Mouse (Mus musculus) adrenal gland, postnatal 10 days (tissue): ENCODE measurements around the gene Fsd1. TPM values are rescaled to one million over a fixed set of nuclear protein-coding genes. Genes with fewer than 3 reads are reported as not detected.
"Not testable (repeated sequence)": the region's sequence is repeated elsewhere in the genome, so short reads cannot be mapped to it uniquely, and the experiment has no call there.

Experiments used
- DNase-seq: peaks from one replicate; pipeline ENCODE4 v3.0.0; 2021; ENCODE audit warnings: mixed read lengths
- long read RNA-seq, 2 experiments: library from polyadenylated mRNA; stranded (forward); transcript quantifications; one replicate each; pipeline ENCODE4 v2.0.0; 2021
- total RNA-seq, 2 experiments: library from RNA; stranded (reverse); gene quantifications; 2 replicates each; pipeline ENCODE4 v1.2.3; 2021

Fsd1 gene
- total RNA-seq, result 1 to 10 TPM; 1.4 to 3.7 TPM
- long read RNA-seq, experiment 1, transcript Fsd1-201 (13 exons, 1,748 nt), result major isoform, 10 of 10 reads
- long read RNA-seq, experiment 1, partial matches to known transcripts, result 0 of 10 reads
- long read RNA-seq, experiment 1, other reads (novel, unspliced or antisense), result 0 of 10 reads
- long read RNA-seq, experiment 2, partial matches to known transcripts, result 0 of 4 reads
- long read RNA-seq, experiment 2, other reads (novel, unspliced or antisense), result 0 of 4 reads

DNA sequence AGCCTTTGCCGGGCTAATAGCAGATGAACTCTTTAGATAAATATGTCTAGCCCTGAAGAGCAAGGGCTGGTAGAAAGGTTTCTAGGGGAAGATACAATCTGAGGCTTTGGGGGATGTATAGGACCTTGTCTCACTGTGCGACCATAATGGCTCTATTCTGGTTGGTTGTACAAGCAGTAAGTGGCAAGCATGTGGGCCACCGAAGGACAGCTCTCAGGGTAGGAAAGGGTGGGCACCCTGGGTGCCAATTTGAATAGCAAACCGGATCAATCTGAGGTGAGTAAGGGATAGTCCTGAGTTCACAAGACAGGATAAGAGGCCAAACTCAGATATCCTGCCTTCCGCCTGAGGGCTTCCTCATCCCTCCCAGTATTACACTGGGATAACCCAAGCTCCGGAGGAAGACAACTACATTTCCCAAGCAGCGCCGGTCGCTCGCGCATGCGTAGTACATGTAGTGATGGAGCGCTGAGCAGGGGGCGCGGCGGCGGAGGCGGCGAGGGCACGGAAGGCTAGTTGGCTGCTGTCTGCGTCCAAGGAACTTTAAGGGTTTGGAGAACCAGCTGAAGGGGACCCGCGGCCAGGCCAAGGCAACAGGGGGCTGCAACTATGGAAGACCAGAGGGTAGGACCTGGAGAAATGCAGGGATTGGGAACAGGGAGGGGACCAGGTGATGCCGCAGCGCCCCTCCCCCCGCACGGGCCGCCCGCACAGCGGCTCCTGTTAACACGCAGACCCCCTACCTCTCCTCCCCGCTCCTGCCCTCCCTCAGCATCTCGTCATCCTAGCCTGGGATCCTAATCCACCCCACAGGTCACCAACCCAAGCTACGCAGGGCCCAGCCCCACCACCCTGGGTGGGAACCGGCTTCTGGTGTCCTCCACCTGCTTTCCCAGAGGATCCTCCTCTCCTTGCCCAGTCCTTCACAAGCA lies at the start of gene Fsd1:
Gene Fsd1 (plus strand): TSS at position 480 of the 932 bp plus-strand sequence.
- peak; percentile 49 for DNase-seq

DNA sequence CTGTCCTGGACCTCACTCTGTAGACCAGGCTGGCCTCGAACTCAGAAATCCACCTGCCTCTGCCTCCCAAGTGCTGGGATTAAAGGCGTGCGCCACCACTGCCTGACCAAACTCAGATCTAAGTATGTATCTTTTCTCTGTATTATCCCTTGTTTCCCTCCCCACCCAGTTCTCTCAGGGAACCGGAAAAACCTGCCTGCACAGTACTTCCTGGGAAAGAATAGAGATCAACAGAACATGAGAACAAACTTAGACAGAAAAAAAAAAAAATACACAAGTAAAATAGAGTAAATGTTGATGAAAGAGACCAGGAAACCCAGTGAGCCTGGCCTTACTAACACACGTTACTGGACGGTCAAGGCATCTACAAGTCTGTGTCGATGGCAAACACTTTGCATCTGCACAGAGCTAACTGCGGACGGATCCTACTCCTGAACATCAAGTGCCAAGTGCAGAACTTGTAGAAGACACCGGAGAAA lies 41.9 kb upstream of the Fsd1 start:
- DNase-seq, result not testable (repeated sequence)

DNA sequence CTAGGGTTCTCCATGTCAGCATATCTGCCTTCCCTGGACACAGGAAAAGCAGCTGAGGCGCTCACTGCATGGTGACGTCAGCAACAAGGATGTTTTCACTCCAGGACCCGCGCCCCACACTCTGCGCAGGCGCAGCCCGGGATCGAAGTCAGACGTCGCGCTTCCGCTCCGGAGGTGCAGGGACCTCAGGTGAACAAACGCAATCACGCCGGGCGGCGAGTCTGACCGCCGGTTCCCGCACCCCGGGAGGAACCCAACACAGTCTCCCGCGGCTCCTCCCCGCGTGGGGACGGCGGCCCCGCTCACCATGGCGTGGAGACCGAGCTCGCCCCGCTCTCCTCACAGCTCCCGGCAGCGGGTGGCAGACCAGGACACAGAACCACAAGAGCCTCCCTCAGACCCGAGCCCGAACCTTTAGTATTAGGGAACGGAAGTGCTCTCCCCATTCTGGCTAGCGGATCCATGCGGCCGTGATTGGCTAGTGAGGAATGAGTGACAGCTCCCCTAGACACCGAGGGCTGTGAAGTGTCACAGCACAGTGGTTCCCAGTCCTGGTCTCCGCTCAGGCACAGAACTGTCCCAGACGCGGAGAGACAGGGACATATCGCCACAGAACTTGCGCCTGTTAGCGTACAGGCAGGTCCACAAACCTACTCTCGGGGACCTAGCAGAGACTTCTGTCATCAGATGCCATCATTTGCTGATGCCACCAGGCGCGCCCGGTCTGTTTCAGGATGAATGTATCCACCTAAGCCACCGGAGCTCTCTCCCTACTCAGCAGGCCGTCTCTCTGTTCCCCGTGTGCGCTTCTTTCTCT lies 41.2 kb upstream of the Fsd1 start:
- DNase-seq, result peak; percentile 95

DNA sequence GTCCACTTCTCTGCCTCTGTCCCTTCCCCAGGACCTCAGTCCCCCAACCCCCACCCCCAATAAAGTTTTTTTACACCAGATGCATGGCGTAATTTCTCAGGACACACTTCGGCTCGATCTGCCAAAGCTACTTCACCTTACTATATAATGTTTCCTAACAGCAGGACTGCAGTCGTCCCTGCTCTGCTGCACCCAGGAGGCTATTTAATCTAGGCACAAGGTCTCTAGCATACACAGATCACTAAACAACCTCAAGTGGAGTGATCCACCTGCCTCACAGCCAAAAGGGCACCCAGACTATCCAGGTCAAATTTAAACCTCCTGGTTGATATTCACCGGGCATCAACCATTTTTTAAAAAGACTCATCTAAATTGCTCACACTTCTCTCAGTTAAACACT lies 40.6 kb upstream of the Fsd1 start:
- peak; percentile 16 for DNase-seq

DNA sequence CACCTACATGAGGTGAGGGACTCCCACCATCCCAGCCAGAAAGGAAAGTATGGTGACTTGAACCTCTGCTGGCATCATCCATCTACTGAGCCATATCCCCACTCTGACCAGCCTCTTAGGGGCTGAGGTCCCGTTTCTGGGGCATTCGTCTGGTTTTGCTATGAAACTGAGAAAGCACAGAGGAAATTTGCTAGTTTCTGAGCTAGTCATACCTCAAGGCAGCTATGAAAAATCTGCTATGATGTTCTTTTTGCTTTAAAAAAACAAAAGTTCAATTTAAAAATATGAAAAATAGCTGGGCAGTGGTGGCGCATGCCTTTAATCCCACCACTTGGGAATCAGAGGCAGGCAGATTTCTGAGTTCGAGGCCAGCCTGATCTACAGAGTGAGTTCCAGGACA lies 37.7 kb upstream of the Fsd1 start:
- no peak for DNase-seq

DNA sequence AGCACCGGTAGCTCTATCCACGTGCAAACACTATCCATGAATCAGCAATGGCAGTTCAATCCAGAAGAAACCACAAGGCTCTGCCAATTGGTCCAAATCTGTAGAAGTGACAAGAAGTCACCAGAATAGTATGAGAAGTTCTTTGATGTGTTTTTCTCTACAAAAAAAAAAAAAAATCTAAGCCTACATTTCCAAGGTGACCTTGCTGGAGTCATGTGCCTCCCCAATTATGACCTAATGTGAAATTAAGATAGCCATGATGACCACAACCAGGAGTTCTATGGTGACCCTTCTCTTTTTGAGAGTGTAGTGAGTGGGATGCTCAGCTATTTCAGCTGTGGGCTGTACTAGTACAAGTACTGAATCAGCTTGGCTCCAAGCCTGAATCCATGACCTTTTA lies 36.9 kb upstream of the Fsd1 start, which contains the start of gene Zfp119b:
Gene Zfp119b (minus strand): TSS at position 101 of the 400 bp plus-strand sequence.
- no peak for DNase-seq

DNA sequence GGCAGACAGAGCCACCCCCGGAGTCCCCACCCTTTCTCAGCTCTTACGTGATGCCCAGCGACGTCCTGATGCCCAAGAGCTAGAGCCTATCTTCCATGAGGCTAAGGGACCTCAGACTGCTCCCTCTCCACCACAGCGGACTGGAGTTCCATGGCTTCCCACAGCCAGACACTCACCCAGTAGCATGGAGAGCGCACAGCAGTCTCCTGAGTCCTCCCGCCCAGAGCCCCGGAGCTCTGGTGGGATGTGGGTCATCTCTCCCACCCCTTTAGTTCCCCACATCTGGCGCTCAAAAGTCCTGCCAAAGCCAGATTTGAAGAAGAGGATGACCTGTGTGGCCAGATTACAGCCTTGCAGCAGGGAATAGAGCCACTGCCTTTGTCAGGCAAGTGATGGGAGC lies 35.7 kb upstream of the Fsd1 start:
- DNase-seq, result no peak

DNA sequence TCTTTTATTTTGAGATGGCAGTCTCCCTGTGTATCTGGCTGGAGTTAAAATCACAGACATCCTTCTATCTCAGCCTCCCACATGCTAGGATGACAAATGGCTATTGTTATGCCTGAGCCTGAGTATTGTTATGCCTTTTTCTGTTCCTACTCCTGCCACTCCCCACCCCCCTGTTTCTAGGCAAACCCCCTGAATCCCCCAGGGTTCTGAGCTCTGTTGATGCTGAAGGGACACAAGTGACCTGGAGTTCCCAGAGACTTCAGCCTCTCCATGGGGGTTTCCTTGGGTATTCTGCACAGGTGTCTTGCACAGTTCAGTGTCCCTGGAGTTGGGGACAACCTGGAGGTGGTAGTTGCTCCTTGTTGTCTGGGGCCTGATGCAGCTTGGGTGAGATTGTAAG lies 34.3 kb upstream of the Fsd1 start:
- no peak for DNase-seq

DNA sequence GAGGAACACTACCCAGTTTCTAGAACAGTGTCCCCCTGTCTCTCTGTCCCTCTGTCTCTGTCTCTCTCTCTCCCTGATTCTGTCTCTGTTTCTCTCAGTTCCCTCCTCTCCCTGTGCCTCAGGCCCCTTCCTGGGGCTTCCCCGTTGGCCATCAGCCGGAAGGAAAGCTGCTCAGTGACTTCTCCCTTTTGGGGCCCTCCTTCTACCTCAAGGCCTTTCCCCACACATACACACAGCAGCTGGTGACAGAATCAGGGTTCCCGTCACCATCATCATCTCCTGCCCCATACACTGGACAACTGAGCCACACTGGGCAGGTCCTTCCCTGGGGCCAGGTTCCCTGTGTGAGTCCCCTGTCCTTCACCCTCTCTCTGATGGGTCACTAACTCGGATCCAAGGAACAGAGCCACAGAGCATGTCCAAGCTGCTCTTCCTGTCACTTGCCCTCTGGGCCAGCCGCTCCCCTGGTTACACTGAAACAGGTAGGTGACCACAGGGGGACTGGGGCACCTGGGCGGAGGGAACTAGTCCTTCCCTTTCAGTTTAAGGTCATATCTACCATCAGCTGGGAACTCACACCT lies 33.8 kb upstream of the Fsd1 start, which contains the start of gene Ebi3:
Gene Ebi3 (plus strand): TSS at position 194 of the 581 bp plus-strand sequence.
- DNase-seq, result peak; percentile 3

DNA sequence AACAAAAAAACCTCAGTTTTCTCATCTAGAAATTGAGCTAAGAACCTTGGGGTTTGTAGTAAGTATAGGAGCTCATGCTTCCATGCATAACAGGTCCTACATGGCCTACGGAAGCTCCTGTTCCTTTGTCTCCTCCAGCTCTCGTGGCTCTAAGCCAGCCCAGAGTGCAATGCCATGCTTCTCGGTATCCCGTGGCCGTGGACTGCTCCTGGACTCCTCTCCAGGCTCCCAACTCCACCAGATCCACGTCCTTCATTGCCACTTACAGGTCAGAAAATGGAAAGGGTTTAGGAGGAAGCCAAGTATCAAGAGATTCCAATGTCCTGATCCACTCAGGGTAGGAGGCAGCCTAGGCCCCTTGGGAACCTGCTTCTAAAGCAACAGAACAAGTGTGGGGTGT lies 32.6 kb upstream of the Fsd1 start:
- peak; percentile 0 for DNase-seq

DNA sequence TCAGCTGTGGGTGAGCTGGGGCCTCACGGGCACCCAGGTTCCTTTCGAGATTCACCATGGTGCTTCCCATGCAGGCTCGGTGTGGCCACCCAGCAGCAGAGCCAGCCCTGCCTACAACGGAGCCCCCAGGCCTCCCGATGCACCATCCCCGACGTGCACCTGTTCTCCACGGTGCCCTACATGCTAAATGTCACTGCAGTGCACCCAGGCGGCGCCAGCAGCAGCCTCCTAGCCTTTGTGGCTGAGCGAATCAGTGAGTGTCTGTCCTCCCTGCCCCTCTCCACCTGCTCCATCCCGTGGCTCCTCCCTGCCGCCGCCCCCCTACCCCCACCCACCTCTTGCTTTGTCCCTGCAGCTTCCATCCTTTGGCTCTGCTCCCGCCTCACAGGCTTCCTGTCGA lies 32.1 kb upstream of the Fsd1 start:
- DNase-seq, result no peak

DNA sequence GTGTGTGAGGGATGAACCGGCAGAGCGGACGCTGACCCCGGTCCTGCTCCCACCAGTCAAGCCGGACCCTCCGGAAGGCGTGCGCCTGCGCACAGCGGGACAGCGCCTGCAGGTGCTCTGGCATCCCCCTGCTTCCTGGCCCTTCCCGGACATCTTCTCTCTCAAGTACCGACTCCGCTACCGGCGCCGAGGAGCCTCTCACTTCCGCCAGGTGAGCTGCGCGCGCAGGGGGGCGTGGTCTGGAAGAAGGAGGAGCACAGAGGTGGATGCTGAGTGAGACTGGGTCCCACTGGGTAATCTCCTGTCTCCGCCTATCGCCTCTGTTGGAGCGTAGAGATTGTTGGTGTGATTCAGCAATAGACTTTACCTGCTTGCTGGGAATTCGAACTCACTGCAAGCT lies 30.2 kb upstream of the Fsd1 start:
- peak; percentile 76 for DNase-seq

DNA sequence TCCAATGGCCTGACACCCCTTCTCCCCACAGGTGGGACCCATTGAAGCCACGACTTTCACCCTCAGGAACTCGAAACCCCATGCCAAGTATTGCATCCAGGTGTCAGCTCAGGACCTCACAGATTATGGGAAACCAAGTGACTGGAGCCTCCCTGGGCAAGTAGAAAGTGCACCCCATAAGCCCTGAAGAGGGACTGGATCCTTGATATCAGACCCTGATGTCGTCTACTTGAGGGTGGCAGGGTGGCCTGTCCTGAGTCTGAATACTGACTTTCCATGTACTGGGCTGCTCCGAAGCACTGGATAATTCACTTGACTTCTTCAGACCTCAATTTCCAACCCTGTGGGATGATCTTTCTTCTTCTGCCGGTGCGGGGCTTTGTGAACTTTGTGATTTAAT lies 29.7 kb upstream of the Fsd1 start:
- no peak for DNase-seq

DNA sequence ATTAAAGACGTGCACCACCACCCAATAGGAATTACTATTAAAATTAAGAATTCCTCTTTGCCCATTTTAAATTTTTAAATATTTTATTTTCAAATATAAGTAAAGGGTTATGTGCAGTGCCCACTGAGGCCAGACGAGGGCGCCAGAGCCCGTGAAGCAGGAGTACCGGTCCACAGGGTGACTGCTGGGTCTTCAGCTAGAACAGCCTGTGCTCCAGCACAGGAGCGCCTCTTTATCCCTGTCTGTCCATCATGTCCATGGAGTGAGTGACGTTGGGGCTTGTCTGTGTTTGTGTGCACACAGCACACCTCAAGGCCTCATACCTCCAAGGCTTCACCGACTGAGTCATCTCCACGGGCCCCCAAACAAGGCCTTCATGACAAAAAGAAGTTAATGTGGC lies 29.1 kb upstream of the Fsd1 start:
- DNase-seq, result peak; percentile 87

DNA sequence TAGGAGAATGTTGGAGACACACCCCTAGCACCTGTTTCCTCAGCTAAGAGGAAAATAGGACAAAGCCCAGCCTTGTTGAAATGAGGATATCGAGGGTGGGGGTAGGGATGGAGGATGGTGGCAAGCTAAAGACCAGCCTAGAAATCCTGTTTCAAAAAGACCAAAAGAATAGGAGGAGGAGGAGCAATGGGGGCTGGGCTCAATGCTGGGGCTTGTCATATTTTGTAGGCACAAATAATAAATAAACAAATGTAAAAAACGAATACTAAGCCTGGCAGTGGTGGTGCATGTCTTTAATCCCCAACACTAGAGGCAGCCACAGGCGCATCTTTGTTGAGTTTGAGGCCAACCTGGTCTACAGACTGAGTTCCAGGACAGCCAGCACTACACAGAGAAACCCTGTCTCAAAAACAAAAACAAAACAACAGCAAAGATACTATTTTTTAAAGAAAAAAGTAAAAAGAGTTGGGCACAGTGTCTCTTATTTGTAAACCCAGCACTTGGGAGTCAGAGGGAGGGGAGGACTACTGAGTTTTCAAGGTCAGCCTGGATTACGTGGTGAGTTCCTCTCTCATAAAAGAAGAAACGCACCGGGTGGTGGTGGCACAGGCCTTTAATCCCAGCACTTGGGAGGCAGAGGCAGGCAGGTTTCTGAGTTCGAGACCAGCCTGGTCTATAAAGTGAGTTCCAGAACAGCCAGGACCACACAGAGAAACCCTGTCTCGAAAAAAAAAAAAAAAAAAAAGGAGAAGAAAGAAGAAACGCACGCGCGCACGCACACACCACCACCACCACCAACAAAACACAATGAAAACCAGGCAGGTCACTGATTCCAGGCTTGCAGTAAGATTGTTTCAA lies 28.4 kb upstream of the Fsd1 start:
- no peak for DNase-seq

DNA sequence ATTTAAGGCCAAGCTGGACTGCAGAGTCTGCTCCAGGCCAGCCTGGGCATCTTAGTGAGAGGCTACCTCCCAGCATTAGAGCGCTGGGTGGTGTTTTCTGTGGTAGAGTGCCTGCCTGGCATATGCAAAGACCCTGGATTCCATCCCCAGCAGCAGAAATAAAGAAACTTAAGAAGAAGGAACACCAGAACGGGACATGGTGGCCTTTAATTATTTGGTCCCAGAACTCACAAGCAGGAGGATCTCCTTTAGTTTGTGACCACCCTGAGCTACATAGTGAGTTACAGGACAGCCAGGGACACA lies 27.8 kb upstream of the Fsd1 start:
- DNase-seq, result no peak

DNA sequence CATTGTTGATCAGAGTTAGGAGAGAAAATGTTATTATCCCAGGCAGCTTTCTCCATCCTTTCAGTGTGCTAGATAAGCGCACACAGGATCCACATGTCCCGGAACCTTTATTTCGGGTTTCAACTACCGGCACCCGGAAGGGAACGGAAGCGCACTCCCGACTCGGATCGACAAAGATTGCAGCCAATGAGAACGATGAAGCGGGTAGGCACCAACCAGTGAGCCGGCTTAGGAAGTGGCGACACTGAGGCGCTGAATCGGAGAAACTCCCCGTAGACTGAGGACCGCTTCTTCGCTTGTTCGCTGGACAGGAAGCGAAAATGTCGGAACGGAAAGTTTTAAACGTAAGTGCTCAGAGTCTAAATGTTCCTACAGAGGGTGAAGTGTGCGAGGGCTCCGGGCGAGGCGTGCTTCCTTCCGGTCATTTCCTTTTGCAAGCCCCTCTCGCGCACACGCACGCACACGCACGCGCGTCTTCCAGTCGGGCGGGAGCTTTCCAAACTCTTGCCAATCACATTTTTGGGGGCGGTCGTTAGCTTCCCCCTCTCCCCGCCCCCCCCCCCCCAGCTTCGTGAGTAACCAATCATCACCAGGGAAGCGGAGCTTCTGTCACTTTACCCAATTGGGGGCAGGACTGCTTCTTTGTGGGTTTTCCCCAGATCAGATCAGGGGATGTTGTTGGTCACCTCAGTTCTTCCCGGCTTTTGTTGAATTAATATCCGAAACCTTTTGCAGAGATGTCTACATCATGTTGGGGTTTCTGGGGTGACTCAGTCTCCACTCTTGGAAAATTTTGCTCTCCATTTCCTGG lies 27.2 kb upstream of the Fsd1 start, which contains the start of gene Yju2:
Gene Yju2 (plus strand): TSS at position 182 of the 811 bp plus-strand sequence.
- peak; percentile 94 for DNase-seq

DNA sequence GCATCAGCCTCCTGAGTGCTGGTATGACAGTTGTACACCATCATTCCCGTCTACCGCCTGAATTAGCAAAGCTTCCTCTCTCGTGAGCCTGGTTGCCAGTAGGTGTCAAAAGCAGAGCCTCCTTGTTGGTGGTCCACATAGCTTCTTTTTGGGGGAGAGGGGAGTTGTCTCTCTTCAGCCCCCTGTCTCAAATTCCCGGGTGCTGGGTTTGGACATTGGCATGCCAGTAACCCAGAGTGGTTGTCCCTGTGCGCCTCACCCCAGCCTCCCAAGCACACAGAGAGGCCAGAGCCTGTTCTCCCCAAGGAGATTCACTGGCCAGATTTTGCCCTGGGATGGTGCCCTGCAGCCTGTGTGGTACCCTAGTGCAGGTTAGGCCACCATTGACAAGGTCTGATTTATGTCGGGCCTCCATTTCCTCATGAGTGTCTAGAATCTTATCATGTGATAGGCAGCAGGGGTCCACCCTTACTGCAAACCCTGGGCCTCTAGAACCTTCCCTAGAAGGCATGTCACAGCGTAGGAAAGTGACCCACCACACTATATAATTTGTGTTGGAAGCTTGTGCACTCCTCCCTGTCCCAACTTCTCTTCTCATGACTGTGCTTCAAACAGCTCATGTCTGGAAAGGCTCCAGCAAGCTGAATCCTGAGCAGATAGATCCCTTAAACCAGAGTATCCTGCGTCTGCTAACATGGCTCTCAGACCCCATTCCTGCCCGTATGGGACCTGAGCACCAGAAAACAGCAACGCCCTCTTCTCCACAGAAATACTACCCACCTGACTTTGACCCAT lies 26.2 kb upstream of the Fsd1 start:
- DNase-seq, result no peak

DNA sequence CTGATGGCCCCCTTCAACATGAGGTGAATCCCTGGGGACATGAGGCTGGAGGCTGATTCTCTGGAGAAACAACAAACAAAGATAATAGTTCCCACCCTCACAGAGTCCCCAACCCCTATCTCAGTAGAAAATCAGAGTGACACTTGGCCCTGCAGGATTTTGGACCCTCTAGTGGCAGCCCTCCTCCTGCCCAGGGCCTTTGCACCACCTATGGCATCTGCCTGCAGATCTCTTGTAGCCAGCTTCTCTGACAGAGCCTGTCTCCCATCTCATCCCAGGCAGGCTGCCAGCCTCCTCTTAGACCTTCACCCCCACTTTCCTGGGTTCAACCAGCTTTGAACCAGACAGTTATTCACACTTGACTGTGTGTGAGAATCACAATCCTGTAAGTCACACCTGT lies 25.5 kb upstream of the Fsd1 start:
- no peak for DNase-seq
